Mouse (Mus musculus): ENCODE results near the gene Pdia3. TPM values are rescaled to one million over a fixed set of nuclear protein-coding genes. Genes with fewer than 3 reads are reported as not detected.
A peak's percentile ranks its signal among the peaks of the same experiment; 100 is the strongest.
"Not testable (repeated sequence)": the region's sequence is repeated elsewhere in the genome, so short reads cannot be mapped to it uniquely, and the experiment has no call there.

The Pdia3 gene
- polyA plus RNA-seq (2012; rRNA removed): 395 and 710 TPM in 2 replicates

- peak; percentile 89 for TF ChIP-seq POLR2A (IDR thresholded peaks at IDR 0.05; ENCODE audit: borderline replicate concordance, extremely low read depth, low read depth, low read length)
- no peak for TF ChIP-seq CTCF (IDR thresholded peaks at IDR 0.05; ENCODE audit: insufficient read depth, low read length)
- under 1% methylated on average over 66 of the region's 68 CpGs for whole genome bisulfite sequencing
- Histone ChIP-seq H3K4me3 (replicated peaks; ENCODE audit: extremely low read depth, low read depth, low read length) (peak within 1 kb of the TSS; percentile 93), H3K4me1 (ENCODE audit: control insufficient read depth, insufficient read depth, low read length) (peaks cover 6% of the 10 kb centered on the region)
- DNase-seq: peak; percentile 96
Observed at GRCm38 (mm10) chr2:121413387-121414042, at the start of gene Pdia3, which contains the start of gene Catsper2. Pdia3 (plus strand) TSS chr2:121413775. Catsper2 (minus strand) TSS chr2:121413792.

- 32% methylated on average over 2 of the region's 2 CpGs for WGBS
- H3K4me1 ChIP-seq (ENCODE audit: control insufficient read depth, insufficient read depth, low read length): no peaks in the 10 kb centered on the region
- no peak for TF ChIP-seq CTCF (IDR thresholded peaks at IDR 0.05; ENCODE audit: insufficient read depth, low read length)
- no peak for TF ChIP-seq POLR2A (IDR thresholded peaks at IDR 0.05; ENCODE audit: borderline replicate concordance, extremely low read depth, low read depth, low read length)
- H3K4me3 ChIP-seq (replicated peaks; ENCODE audit: extremely low read depth, low read depth, low read length): no peak overlapping the region
- no peak for DNase-seq
Observed at GRCm38 (mm10) chr2:121368831-121369230, 44.7 kb upstream of the Pdia3 start.

- no peak for DNase-seq
- Histone ChIP-seq H3K4me1 (ENCODE audit: control insufficient read depth, insufficient read depth, low read length) (no peaks in the 10 kb centered on the region), H3K4me3 (replicated peaks; ENCODE audit: extremely low read depth, low read depth, low read length) (no peak overlapping the region)
- 83% methylated on average over 5 of the region's 5 CpGs for WGBS
- TF ChIP-seq POLR2A (IDR thresholded peaks at IDR 0.05; ENCODE audit: borderline replicate concordance, extremely low read depth, low read depth, low read length) (no peak), CTCF (IDR thresholded peaks at IDR 0.05; ENCODE audit: insufficient read depth, low read length) (no peak)
Observed at GRCm38 (mm10) chr2:121370921-121371320, 42.7 kb upstream of the Pdia3 start.

- H3K4me1 ChIP-seq (ENCODE audit: control insufficient read depth, insufficient read depth, low read length): no peaks in the 10 kb centered on the region
- 69% methylated on average over 3 of the region's 3 CpGs for WGBS
- DNase-seq: no peak
- no peak overlapping the region for H3K4me3 ChIP-seq (replicated peaks; ENCODE audit: extremely low read depth, low read depth, low read length)
- TF ChIP-seq CTCF (IDR thresholded peaks at IDR 0.05; ENCODE audit: insufficient read depth, low read length) (no peak), POLR2A (IDR thresholded peaks at IDR 0.05; ENCODE audit: borderline replicate concordance, extremely low read depth, low read depth, low read length) (no peak)
Observed at GRCm38 (mm10) chr2:121372266-121372665, 41.3 kb upstream of the Pdia3 start.

GRCm38 (mm10) chr2:121374766-121375165 lies 38.8 kb upstream of the Pdia3 start:
- Histone ChIP-seq H3K4me3 (replicated peaks; ENCODE audit: extremely low read depth, low read depth, low read length) (no peak overlapping the region), H3K4me1 (ENCODE audit: control insufficient read depth, insufficient read depth, low read length) (no peaks in the 10 kb centered on the region)
- WGBS: 56% methylated on average over 2 of the region's 2 CpGs
- no peak for TF ChIP-seq CTCF (IDR thresholded peaks at IDR 0.05; ENCODE audit: insufficient read depth, low read length)
- no peak for TF ChIP-seq POLR2A (IDR thresholded peaks at IDR 0.05; ENCODE audit: borderline replicate concordance, extremely low read depth, low read depth, low read length)
- DNase-seq: no peak

DNA sequence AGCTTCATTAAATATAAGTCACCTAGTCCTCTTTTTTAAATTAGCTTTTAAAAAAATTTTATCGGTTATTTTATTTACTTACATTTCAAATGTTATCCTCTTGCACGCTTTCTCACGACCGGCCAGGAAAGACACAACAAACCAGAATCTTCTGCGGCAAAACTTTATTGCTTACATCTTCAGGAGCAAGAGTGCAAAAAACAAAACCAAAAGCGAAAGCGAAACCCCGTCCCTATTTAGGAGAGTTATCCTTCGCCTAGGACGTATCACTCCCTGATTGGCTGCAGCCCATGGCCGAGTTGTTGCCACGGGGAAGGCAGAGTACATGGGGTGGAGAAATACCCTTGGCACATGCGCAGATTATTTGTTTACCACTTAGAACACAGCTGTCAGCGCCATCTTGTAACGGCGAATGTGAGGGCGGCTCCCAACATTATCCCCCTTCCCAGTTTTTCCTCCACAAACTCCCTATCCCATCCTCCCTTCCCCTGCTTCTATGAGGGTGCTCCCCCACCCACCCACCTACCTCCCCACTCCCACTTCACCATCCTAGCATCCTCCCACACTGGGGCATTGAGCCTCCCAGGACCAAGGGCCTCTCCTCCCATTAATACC lies 26.5 kb upstream of the Pdia3 start, which contains the start of gene Strc:
Strc (minus strand) TSS at position 208 of the 615 bp plus-strand sequence.
- H3K4me3 ChIP-seq (replicated peaks; ENCODE audit: extremely low read depth, low read depth, low read length); H3K4me1 ChIP-seq (ENCODE audit: control insufficient read depth, insufficient read depth, low read length); DNase-seq: not testable (repeated sequence)
- 91% methylated on average over 17 of the region's 17 CpGs for WGBS

DNA sequence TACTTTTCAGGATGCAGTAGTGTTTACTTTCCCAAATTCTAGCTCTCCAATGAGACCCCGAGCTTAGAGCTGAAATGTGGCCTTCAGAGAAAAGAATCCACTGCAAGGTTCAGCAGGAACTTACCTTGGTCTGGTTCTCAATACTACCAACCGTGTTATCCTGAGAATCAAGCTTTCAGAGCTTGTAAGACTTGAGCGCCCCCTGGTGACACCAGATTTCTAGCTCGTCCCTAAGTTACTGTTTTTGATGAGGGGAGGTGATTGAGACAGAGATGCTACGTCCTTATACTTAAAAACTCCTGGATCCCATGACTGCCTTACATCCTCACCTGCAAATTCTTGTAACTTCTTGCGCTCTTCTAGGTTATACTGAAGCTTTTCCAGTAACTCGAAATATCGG lies 17.0 kb upstream of the Pdia3 start:
- 14% methylated on average over 8 of the region's 8 CpGs for WGBS
- TF ChIP-seq CTCF (IDR thresholded peaks at IDR 0.05; ENCODE audit: insufficient read depth, low read length) (0 out of 2 replicates have a peak, but pooled peaks have one; percentile 20), POLR2A (IDR thresholded peaks at IDR 0.05; ENCODE audit: borderline replicate concordance, extremely low read depth, low read depth, low read length) (no peak)
- H3K4me1 ChIP-seq (ENCODE audit: control insufficient read depth, insufficient read depth, low read length): no peaks in the 10 kb centered on the region
- no peak overlapping the region for H3K4me3 ChIP-seq (replicated peaks; ENCODE audit: extremely low read depth, low read depth, low read length)
- peak; percentile 78 for DNase-seq

GRCm38 (mm10) chr2:121403296-121403695 lies 10.3 kb upstream of the Pdia3 start:
- Histone ChIP-seq H3K4me1 (ENCODE audit: control insufficient read depth, insufficient read depth, low read length) (no peaks in the 10 kb centered on the region), H3K4me3 (replicated peaks; ENCODE audit: extremely low read depth, low read depth, low read length) (no peak overlapping the region)
- TF ChIP-seq POLR2A (IDR thresholded peaks at IDR 0.05; ENCODE audit: borderline replicate concordance, extremely low read depth, low read depth, low read length) (no peak), CTCF (IDR thresholded peaks at IDR 0.05; ENCODE audit: insufficient read depth, low read length) (no peak)
- DNase-seq: no peak

- WGBS: 38% methylated on average over 4 of the region's 4 CpGs
- H3K4me3 ChIP-seq (replicated peaks; ENCODE audit: extremely low read depth, low read depth, low read length): no peak overlapping the region
Observed at GRCm38 (mm10) chr2:121408160-121408559, 5.4 kb upstream of the Pdia3 start.

GRCm38 (mm10) chr2:121412843-121413386 lies 660 bp upstream of the Pdia3 start:
- TF ChIP-seq POLR2A (IDR thresholded peaks at IDR 0.05; ENCODE audit: borderline replicate concordance, extremely low read depth, low read depth, low read length) (no peak), CTCF (IDR thresholded peaks at IDR 0.05; ENCODE audit: insufficient read depth, low read length) (no peak)
- Histone ChIP-seq H3K4me1 (ENCODE audit: control insufficient read depth, insufficient read depth, low read length) (peaks cover 4% of the 10 kb centered on the region), H3K4me3 (replicated peaks; ENCODE audit: extremely low read depth, low read depth, low read length) (peak overlapping the region; percentile 79)
- under 1% methylated on average over 4 of the region's 4 CpGs for WGBS
- no peak for DNase-seq

More at GRCm38 (mm10) chr2:121408160-121408559, 5.4 kb upstream of the Pdia3 start:
- DNase-seq: peak; percentile 49
- no peaks in the 10 kb centered on the region for H3K4me1 ChIP-seq (ENCODE audit: control insufficient read depth, insufficient read depth, low read length)
- TF ChIP-seq CTCF (IDR thresholded peaks at IDR 0.05; ENCODE audit: insufficient read depth, low read length) (no peak), POLR2A (IDR thresholded peaks at IDR 0.05; ENCODE audit: borderline replicate concordance, extremely low read depth, low read depth, low read length) (no peak)

Data from lung, adult 2 months (tissue).